Mouse (Mus musculus) layer of hippocampus, adult 9-11 months (tissue): Measurements from ENCODE around the gene Psmb7.

Source experiments
- DNase-seq: peaks from one replicate; pipeline ENCODE4 v3.0.0; 2022

The Psmb7 gene

DNA sequence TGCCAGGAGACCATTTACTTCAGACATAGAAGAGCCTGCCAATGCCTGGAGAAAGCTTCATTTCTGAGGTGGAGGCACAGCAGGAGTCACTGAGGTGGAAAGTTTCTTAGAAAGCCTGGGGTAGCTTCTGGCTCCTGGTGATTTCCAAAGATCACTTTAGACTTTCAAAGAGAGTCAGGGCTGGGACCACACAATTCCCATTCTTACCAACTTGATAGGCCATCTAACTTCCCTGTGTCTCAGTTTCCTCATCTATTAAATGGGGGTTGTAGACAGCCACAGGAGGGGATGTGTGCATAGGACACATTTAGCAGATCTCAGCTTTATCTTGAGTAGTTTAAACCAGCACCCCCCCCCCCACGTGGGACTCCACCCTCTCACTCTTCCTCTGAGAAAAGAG, 101.5 kb downstream of the Psmb7 start:
- DNase-seq = no peak

DNA sequence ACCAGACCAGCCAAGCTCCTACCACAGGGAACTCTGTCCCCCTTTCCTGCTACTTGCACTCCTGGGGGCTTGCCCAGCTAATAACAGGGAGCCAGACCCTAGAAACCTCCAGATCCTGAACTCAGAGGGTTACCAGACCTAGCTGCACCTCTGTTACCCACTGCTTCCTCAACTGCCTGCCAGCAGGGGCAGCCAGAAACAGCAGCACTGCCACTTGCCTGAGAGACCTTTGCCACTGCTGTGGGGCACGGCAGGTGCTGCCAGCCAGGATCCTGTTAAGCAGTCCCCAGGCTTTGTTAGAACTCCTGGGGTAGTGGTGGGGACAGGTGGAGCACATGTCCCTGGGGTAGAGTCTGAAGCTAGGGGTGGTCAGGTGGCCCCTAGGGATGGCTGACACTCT, 102.3 kb downstream of the Psmb7 start:
- no peak for DNase-seq

DNA sequence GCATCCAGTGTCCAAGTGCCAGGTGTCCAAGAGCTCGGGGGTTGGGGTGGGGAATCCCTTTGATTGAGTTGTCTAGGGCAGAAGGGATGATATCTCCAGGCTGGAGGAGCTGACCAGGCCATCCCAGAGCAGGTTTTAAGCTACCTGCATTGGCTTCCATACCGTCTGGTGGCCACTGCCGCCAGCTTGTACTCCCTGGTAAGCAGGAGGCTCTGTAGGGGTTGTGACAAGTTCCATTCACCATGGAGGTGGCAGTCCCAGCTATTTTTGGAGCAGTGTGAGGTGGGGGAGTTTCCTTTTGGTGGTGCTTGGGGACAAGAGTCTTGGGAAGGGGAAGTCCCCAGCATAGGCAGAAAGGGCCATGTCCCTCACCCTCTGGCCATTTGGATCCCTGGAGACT, 102.8 kb downstream of the Psmb7 start:
- DNase-seq = no peak

DNA sequence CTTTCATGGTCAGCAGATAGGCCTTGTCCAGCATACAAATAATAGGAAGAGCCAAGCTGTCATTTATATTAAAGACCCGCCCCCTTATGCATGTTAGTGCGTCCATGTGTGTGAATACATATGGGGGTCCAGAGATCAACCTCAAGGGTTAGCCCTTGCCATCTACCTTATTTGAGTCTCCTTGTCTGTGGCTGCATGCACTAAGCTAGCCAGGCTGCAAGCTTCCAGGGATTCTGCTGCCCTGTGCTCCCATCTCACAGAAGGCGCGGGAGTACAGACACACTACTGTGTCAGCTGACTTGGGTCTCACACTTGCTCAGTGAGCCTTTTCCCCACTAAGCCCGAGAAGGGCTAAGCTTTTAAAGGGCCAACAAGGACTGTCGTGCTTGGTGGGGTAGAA, 103.2 kb downstream of the Psmb7 start:
- DNase-seq = no peak

DNA sequence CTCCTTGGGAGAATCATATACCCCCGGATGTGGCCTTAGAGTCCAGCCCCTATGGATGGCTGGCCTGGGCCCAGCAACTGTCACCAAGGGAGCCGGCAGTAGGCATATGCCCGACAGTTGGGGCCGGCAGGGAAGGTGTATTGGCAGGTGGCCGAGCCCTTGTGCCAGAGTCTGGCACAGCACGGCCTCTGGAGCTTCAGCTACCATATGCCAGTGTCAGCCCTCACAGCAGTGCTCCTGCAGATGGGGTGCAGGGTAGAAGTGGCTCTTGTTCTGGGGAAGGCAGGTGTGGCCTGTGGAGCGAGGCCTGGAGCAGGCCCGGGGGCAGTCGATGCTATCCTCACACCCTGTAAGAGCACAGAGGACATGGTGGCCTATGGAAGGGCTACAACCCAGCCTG, 104.2 kb downstream of the Psmb7 start:
- DNase-seq = no peak
